In the genomic region with DNA sequence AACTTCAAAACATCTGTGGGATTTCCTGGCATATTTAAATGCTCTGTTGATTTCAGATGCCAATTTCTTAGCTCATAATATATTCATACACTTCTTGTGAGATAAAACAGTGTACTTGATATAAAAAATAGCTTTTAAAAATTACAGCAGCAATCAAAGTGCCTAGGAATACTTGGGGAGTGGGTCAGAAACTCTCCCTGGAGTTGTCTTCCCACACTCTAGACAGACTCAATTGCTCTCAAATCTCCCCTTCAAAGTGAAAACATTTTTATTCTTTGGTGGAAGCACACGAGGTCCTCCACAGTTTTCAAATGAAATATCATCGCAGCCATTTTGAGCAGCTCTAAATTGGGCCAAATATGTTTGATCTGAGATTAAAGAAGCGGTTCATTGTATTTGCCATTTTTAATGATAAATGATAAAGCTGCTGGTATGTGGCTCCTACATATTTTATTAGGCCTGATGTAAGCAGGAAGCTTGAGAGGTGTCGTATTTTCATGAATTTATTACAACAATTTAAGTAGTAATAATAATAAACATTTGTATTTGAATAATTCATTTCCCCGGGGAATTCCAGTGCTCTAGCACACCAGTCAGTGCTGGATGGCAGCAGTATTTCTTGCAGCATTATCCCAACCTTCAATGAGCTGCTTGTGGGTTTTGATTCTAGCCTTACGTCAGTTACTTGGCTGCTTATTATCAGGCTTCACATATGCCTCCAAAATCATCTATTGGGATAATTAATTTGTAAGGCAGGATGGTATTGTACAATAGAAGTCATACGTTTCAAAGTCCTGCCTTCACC, we compare ENCODE assay signal across 26 mouse cellular contexts. TPM values are rescaled to one million over a fixed set of nuclear protein-coding genes. Genes with fewer than 3 reads are reported as not detected.
DNase-seq lines count a peak whose midpoint lies in the region; ATAC-seq and TF ChIP-seq lines count a peak whose summit lies in the region.
"Had no signal": no experiment of that assay in that cellular context is flagged by ENCODE, and none has a peak within 500 bp of the region (broad histone marks: within the 10 kb centered on the region; RNA-seq: fewer than 3 reads in every experiment).

No protein-coding gene starts in this region.

- WGBS in neural tube, embryonic 12.5 days = 68% methylated on average over 7 of the region's 7 CpGs
- WGBS in hindbrain, postnatal 0 days = 74% methylated on average over 7 of the region's 7 CpGs
- 50% methylated on average over 7 of the region's 7 CpGs for WGBS in neural tube, embryonic 13.5 days
- WGBS in forebrain, embryonic 11.5 days = 83% methylated on average over 7 of the region's 7 CpGs

- H3K27ac ChIP-seq in neural tube, embryonic 12.5 days = no peak overlapping the region
- H3K27ac ChIP-seq in hindbrain, postnatal 0 days = no peak overlapping the region
- peak overlapping the region; percentile 29; the same call in 1 of the 2 replicates for H3K27ac ChIP-seq in neural tube, embryonic 13.5 days (replicated peaks)
- H3K27ac ChIP-seq in forebrain, embryonic 11.5 days (ENCODE audit: low read depth, low read length) = no peak overlapping the region
- H3K27ac ChIP-seq: forebrain, embryonic 13.5 days; heart, embryonic 13.5 days; intestine, embryonic 15.5 days; kidney, postnatal 0 days; limb, embryonic 15.5 days; liver, embryonic 14.5 days had no signal

- DNase-seq in neural tube, embryonic 10.5 days (ENCODE audit: extremely low spot score, low spot score) = no peak
- no peak for DNase-seq in hindbrain, postnatal 0 days (ENCODE audit: low spot score)
- no peak for DNase-seq in kidney, postnatal 10 days
- DNase-seq in forebrain, embryonic 11.5 days (ENCODE audit: low spot score) = no peak
- DNase-seq: adrenal gland, postnatal 25 days; B cell, adult 2 months; cerebellum, adult 2 months; cerebellum, postnatal 14 days; gastrocnemius, postnatal 10 days; heart, postnatal 10 days; kidney, adult 2 months; layer of hippocampus, postnatal 36 days; left cerebral cortex, postnatal 4 days; lung, embryonic 14.5 days; lung, postnatal 14 days had no signal

- H3K36me3 ChIP-seq in neural tube, embryonic 12.5 days = no peaks in the 10 kb centered on the region
- no peaks in the 10 kb centered on the region for H3K36me3 ChIP-seq in hindbrain, postnatal 0 days (ENCODE audit: insufficient read depth, low read length)
- H3K36me3 ChIP-seq in neural tube, embryonic 13.5 days = no peaks in the 10 kb centered on the region
- no peaks in the 10 kb centered on the region for H3K36me3 ChIP-seq in forebrain, embryonic 11.5 days (ENCODE audit: control insufficient read depth, insufficient read depth, low read length)
- H3K36me3 ChIP-seq: heart, embryonic 13.5 days; intestine, embryonic 15.5 days; limb, embryonic 15.5 days had no signal

- H3K4me2 ChIP-seq in neural tube, embryonic 12.5 days (replicated peaks) = no peak overlapping the region
- H3K4me2 ChIP-seq in hindbrain, postnatal 0 days (ENCODE audit: low read depth, low read length) = no peak overlapping the region
- no peak overlapping the region for H3K4me2 ChIP-seq in neural tube, embryonic 13.5 days
- H3K4me2 ChIP-seq in forebrain, embryonic 11.5 days (ENCODE audit: low read depth, low read length, severe bottlenecking) = no peak overlapping the region
- H3K4me2 ChIP-seq: forebrain, embryonic 13.5 days; heart, embryonic 13.5 days; intestine, embryonic 15.5 days; limb, embryonic 15.5 days; lung, embryonic 14.5 days had no signal

- no peak for TF ChIP-seq CTCF in hindbrain, postnatal 0 days (IDR thresholded peaks at IDR 0.05; ENCODE audit: low read depth)

- H3K4me3 ChIP-seq in neural tube, embryonic 12.5 days = no peak overlapping the region
- no peak overlapping the region for H3K4me3 ChIP-seq in hindbrain, postnatal 0 days (ENCODE audit: low read length)
- H3K4me3 ChIP-seq in neural tube, embryonic 13.5 days = no peak overlapping the region
- H3K4me3 ChIP-seq in forebrain, embryonic 11.5 days (ENCODE audit: low read depth, low read length) = no peak overlapping the region
- H3K4me3 ChIP-seq: erythroblast, embryonic 14.5 days; forebrain, embryonic 13.5 days; heart, embryonic 13.5 days; intestine, embryonic 15.5 days; limb, embryonic 15.5 days; myocyte had no signal

- H3K27me3 ChIP-seq in neural tube, embryonic 12.5 days (replicated peaks) = no peaks in the 10 kb centered on the region
- no peaks in the 10 kb centered on the region for H3K27me3 ChIP-seq in hindbrain, postnatal 0 days (ENCODE audit: insufficient read depth, low read length)
- H3K27me3 ChIP-seq in neural tube, embryonic 13.5 days = 0 out of 2 replicates have a peak, but pooled peaks cover 4% of the 10 kb centered on the region
- H3K27me3 ChIP-seq in forebrain, embryonic 11.5 days (ENCODE audit: control insufficient read depth, insufficient read depth, low read length) = no peaks in the 10 kb centered on the region
- H3K27me3 ChIP-seq: heart, embryonic 13.5 days; intestine, embryonic 15.5 days; limb, embryonic 15.5 days had no signal

- no peak overlapping the region for H3K9ac ChIP-seq in neural tube, embryonic 12.5 days
- H3K9ac ChIP-seq in hindbrain, postnatal 0 days (replicated peaks; ENCODE audit: low read length) = no peak overlapping the region
- no peak overlapping the region for H3K9ac ChIP-seq in neural tube, embryonic 13.5 days
- no peak overlapping the region for H3K9ac ChIP-seq in forebrain, embryonic 11.5 days (ENCODE audit: low read length)
- H3K9ac ChIP-seq: forebrain, embryonic 13.5 days; heart, embryonic 13.5 days; intestine, embryonic 15.5 days; limb, embryonic 15.5 days; liver, embryonic 14.5 days; lung, embryonic 14.5 days had no signal

- ATAC-seq in neural tube, embryonic 12.5 days (ENCODE audit: low FRiP score, low read depth) = peak; percentile 75; the same call in 1 of the 2 replicates
- 0 out of 2 replicates have a peak, but pooled peaks have one; percentile 38 for ATAC-seq in hindbrain, postnatal 0 days
- ATAC-seq in neural tube, embryonic 13.5 days (ENCODE audit: low read depth) = peak; percentile 91
- no peak for ATAC-seq in forebrain, embryonic 11.5 days (replicated peaks; ENCODE audit: low FRiP score)
- ATAC-seq: forebrain, embryonic 13.5 days; intestine, embryonic 15.5 days had no signal

- no peaks in the 10 kb centered on the region for H3K9me3 ChIP-seq in neural tube, embryonic 12.5 days
- H3K9me3 ChIP-seq in hindbrain, postnatal 0 days (ENCODE audit: low read length) = no peaks in the 10 kb centered on the region
- no peaks in the 10 kb centered on the region for H3K9me3 ChIP-seq in neural tube, embryonic 13.5 days
- H3K9me3 ChIP-seq in forebrain, embryonic 11.5 days (ENCODE audit: control insufficient read depth, low read length) = no peaks in the 10 kb centered on the region
- H3K9me3 ChIP-seq: forebrain, embryonic 13.5 days; heart, embryonic 13.5 days; intestine, embryonic 15.5 days; limb, embryonic 15.5 days had no signal

- no peaks in the 10 kb centered on the region for H3K4me1 ChIP-seq in neural tube, embryonic 12.5 days
- no peaks in the 10 kb centered on the region for H3K4me1 ChIP-seq in hindbrain, postnatal 0 days (ENCODE audit: insufficient read depth, low read length)
- H3K4me1 ChIP-seq in neural tube, embryonic 13.5 days (replicated peaks) = peaks cover 5% of the 10 kb centered on the region
- 0 out of 2 replicates have a peak, but pooled peaks cover 4% of the 10 kb centered on the region for H3K4me1 ChIP-seq in forebrain, embryonic 11.5 days (replicated peaks; ENCODE audit: control insufficient read depth, insufficient read depth, low read length)
- H3K4me1 ChIP-seq: intestine, embryonic 15.5 days; limb, embryonic 15.5 days had no signal

RNA-seq across cellular contexts. Expression of a gene that starts 7.2 kb away (rescaled TPM):
- 2.7 and 3.2 TPM in 2 replicates for polyA plus RNA-seq in neural tube, embryonic 12.5 days (2016; fragmentation: Nextera tagmentation; extraction: Ambion mirVana)
- 0.72 and 2.0 TPM in 2 replicates for total RNA-seq in hindbrain, postnatal 0 days (2014; rRNA removed)
- polyA plus RNA-seq in hindbrain, postnatal 0 days (2015; fragmentation: Nextera tagmentation; extraction: Ambion mirVana) = 1.1 TPM in 2 replicates
- 3.6 and 5.1 TPM in 2 replicates for polyA plus RNA-seq in neural tube, embryonic 13.5 days (2015; fragmentation: Nextera tagmentation; extraction: Ambion mirVana)
- polyA plus RNA-seq in forebrain, embryonic 11.5 days (2014; fragmentation: Nextera tagmentation; extraction: Ambion mirVana) = 1.5 and 2.4 TPM in 2 replicates
- total RNA-seq: hematopoietic stem cell, adult 5-6 weeks had no signal
- polyA plus RNA-seq: erythroblast, embryonic 14.5 days had no signal
